Mouse (Mus musculus) cerebellum, adult 9-11 months (tissue): ENCODE results near the gene Gm6034.
"Not testable (repeated sequence)": the region's sequence is repeated elsewhere in the genome, so short reads cannot be mapped to it uniquely, and the experiment has no call there.

Experiments used
- DNase-seq: peaks from one replicate; pipeline ENCODE4 v3.0.0; 2022

Gene Gm6034

GRCm38 (mm10) chr17:36083266-36083869 is 40.6 kb downstream of the Gm6034 start:
- no peak for DNase-seq

GRCm38 (mm10) chr17:36083870-36084451 is 41.2 kb downstream of the Gm6034 start:
- DNase-seq, result no peak

GRCm38 (mm10) chr17:36085976-36086375 is 43.2 kb downstream of the Gm6034 start:
- DNase-seq, result not testable (repeated sequence)

GRCm38 (mm10) chr17:36091933-36092332 is 49.2 kb downstream of the Gm6034 start:
- DNase-seq, result not testable (repeated sequence)

- not testable (repeated sequence) for DNase-seq
These were observed 49.8 kb downstream of the Gm6034 start for GRCm38 (mm10) chr17:36092520-36092919.

- no peak for DNase-seq
These were observed 51.2 kb downstream of the Gm6034 start for GRCm38 (mm10) chr17:36093936-36094335.

GRCm38 (mm10) chr17:36099603-36100002 is 56.8 kb downstream of the Gm6034 start:
- not testable (repeated sequence) for DNase-seq

- DNase-seq, result not testable (repeated sequence)
These were observed 59.3 kb downstream of the Gm6034 start for GRCm38 (mm10) chr17:36102091-36102490.
